Mouse (Mus musculus): ENCODE data around the gene Lyplal1.

Gene Lyplal1

DNA sequence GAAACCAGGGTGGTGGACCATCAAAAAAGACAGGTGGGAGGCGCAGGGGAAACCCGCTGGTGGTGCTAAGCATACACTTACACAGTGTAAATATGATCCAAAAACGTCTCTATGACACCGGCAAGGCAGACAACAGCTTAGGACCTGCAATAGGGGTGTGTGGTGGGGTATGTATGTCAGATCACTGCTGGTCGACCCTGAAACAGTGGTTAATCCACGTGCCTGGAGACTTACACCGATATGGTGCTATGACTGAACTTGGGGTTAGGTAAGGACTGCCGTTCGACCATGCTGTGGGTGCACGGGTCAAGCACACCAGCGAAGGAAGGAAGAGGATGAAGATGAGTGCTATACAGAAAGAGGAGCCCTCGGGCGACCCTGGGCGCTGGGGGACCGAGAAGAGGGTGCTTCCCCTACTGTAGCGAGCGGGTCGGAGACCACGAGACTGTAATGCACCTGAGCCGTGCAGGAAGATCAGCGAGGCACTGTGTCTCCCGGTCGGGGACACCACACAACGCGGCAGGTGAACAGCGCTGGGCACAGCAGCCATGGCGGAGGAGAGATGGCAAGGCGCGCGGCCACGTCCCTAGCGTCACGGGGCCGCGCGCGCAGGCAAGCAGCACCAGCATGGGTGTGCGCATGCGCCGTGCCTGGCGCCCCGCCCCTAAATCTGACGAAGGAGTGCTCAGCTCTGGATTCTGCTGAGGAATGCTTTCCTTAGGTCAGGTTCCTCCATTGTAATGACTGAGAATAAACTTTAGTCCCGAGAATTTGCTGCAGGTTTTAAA lies at the start of gene Lyplal1:
Lyplal1 (minus strand) TSS at position 610 of the 788 bp plus-strand sequence.
- DNase-seq (ENCODE audit: low spot score) = peak; percentile 53

DNA sequence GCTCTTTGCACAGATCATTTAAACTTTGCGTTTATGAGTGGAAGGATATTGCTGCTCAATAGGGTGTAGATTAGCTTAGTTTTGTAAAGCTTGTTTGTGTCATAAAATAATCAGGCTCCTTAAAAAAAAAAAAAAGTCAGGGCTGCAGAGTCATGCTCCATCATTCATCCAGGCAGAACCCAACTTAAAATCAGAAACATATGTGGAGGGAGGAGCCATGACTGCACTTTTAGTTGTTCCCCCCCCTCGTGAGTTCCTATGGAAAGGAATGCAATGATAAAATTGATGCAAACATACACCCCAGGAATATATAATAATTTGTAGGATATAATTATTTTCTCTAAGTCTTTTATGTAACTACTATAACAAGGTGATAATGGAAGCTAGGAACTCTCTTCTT lies 46.5 kb upstream of the Lyplal1 start:
- no peak for DNase-seq (ENCODE audit: low spot score)

DNA sequence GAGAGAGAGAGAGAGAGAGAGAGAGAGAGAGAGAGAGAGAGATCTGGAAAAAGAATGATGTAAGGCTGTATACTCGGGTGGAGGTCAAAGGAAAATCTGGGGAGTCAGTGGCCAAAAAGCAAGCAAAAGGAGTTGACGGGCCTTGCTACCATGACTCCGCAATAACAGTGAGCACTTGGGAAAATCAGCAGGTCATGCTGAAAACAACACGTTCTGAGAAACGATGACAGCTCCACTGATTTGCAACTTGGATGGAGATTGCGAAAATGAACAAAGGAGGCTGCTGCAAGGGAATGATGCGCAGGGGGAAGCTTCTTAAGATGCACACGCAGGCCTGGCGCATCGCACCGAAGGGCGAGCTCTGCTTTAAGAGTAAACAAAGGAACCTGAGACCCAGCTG lies 46.1 kb upstream of the Lyplal1 start:
- DNase-seq (ENCODE audit: low spot score) = no peak

DNA sequence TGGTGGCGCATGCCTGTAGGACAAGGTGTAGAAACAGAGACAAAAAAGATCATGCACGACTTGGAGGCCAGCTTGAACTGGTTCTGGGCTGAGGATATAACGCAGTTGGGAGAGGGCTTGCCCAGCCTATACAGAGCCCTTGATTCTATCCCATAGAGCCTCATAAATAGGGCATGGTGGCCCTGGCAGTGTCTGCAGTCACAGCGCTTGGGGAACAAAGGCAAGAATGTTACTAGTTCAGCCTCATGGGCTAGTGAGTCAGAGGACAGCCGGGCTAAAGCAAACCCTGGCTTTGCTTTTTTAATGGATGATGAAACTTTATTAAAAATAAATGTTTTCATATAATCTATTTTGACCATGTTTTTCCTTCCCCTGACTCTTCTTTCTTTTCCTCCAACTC lies 33.3 kb upstream of the Lyplal1 start:
- no peak for DNase-seq (ENCODE audit: low spot score)

DNA sequence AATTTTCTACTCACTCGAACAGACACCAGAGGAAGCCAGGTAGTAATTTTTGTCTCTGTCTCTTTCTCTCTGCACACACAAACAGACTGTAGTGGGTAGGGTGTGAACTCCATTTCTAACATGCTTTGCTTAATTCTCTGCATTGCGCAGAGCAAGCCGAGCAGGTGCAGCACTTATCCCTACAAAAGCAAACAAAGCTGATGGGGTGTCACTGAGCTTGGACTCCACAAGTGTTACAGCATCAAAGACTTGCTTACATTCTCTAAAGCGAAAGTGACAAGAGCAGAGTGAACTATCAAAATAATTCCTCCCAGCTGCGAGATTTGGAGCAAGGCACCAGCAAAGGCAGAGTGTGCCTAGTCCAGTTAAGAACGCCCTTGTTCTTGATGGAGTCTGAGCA lies 28.3 kb upstream of the Lyplal1 start:
- no peak for DNase-seq (ENCODE audit: low spot score)

DNA sequence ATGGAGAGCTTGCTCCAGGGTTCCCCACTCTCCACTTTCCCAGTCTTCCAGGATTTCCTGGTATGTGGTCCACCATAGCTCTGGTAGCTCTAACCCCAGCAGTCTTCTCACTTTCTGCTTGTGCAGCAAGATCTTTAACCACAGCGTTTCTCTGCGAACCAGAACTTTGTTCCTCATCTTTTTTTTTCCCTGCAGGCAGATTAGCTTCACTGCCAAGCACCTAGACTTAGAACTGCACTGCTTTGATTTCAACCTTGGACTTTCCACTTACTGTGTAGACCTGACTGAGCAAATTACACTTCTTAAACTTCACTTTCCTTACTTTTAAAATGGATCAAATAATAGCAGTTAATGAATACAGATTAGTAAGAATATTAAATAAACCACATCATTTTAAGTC lies 23.1 kb upstream of the Lyplal1 start:
- no peak for DNase-seq (ENCODE audit: low spot score)

DNA sequence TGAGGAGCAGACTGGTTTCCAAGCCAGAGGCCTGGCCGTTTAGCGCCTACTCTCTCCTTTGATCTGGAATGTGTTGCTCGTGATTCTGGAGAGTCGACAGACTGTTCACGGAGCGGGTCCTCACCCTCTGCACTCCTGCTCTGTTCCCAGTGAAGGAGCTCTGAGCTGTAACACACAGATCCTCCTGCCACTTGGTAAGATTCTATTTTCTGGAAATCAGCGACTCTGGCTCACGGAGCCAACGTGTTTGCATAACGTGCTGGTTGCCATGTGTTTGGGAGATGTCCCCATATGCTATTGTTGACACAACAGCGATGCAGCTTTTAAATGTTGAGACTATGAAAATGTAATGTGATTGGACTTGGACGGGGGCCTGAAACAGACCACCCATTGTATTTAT lies 20.8 kb upstream of the Lyplal1 start:
- DNase-seq (ENCODE audit: low spot score) = no peak

DNA sequence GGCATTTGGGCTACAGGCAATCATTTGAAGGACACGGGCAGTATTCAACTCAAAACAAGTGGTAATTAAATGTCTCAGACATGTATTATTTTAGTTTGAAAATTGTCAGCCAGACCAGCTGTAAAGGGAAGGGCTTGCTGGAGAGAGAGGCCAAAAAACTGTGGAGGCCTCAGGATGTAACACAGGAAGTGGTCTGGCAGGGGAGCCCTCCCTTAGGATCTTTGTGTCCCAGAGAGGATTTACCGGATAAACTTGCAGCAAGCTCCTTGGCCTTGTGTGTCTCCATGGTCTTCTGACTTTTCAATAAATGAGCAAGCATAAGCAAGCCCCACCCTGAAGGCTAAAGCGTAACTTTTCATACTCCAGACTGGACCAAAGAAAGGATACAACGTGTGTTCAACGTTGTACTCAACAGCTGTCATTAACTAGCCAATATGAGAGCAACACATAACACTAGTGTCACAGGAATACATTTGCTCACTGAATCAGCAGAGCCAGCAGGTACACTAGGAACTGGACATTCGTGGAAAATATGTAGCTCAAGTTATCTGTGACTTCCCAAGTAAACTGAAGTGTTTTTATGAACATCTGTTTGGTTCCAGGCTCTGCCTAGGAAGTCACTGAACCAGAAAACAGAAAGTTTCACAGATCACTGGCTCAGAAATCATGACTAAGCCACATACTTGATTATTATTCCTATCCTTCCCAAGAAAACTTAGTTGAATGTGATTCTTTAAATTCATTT lies 19.7 kb upstream of the Lyplal1 start:
- DNase-seq (ENCODE audit: low spot score) = no peak

DNA sequence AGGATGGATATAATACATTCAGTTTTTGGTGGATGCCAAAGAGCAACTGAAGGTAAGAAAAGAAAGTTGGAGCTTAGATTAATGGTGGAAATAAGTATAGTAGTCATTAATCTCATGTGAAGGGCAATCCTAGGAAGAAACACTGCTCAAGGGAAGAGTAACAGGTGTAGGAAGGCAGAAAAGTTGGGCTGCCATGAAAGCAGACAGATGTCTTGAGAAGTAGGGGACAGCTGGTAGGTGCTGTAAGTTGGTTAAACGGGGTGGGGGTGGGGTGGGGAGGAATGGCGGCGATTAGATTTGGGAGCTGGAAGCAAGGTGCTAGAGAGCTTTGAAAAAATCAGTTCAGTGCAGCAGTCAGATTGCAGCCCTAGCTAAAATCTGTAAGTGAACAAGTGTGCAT lies 14.4 kb upstream of the Lyplal1 start:
- DNase-seq (ENCODE audit: low spot score) = no peak

DNA sequence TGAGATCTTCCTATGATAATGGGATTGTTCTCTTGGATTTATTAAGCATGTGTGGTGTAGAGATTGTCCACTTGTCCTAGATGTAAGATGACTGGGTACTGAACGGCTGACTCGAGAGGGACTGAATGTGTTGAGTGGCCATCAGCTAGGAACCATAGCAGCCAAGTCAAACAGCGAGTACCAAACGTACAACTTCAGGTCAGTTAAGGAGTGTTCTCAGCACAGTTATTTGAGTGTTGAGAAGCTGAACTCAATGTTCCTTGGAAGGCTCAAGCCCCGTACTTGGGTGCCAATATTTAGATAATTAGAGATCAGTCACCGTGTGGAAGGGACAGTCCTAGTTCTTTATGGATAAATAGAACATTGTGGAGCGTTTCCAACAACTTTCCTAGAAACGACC lies 11.8 kb upstream of the Lyplal1 start:
- no peak for DNase-seq (ENCODE audit: low spot score)

DNA sequence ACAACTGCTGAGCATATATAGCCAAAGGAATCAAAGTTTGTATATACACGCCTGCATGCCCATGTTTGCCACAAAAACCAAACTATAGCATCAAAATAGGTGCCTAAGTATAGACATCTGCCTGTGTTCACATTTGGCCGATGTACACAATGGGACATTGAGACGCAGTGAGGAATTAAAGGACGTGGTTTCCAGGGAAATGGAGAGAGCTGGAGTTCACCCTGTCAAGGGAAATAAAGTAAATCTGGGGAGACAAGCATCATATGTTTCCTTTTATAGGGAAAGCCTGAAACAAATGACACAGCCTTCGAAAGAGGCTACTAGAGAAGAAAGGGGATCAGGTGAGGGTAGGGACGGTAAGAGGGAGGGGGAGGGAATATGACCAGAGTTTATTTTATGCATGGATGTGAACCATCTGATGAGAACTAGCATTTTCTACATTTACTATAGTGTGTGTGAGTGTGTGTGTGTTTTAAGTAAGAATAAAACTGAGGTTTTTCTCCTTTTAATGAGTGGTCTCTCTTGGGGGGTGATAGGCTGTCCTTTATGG lies 9.3 kb upstream of the Lyplal1 start:
- no peak for DNase-seq (ENCODE audit: low spot score)

DNA sequence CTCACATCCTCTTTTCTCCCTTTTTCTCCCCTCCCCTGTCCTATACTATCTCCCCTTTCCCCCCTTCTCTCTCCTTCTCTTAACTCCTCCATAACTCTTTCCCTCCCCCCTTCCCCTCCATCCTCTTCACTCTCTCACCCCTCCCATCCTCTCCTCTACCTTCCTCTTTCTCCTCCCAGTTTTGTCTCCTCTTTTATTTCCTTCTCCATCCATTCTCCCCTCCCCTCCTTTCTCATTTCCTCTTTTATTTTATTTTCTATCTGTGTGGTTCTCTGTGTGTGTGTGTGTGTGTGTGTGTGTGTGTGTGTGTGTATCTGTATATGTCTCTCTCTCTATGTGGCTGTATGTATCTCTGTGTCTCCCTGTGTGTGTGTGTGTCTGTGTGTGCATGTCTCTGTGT lies 6.6 kb upstream of the Lyplal1 start:
- no peak for DNase-seq (ENCODE audit: low spot score)

DNA sequence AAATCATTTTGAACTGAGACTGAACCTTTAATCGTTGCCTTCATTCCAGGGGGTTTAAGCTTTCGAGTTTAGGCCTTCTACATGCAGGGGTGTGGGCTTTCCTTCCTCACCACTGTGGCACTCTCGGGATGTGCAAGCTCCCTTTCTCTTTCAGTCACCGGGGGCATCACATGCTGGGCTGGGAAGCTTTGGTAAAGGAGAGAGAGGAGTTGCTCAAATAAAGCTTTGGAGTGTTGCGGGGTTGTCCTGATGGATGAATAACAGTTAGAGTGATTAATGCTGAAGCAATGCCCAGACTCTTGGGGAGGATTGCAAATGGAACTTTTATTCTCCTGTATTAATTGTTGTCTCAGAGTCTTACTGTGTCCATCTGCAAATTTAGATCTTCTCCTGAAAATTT lies 2.7 kb upstream of the Lyplal1 start:
- no peak for DNase-seq (ENCODE audit: low spot score)

DNA sequence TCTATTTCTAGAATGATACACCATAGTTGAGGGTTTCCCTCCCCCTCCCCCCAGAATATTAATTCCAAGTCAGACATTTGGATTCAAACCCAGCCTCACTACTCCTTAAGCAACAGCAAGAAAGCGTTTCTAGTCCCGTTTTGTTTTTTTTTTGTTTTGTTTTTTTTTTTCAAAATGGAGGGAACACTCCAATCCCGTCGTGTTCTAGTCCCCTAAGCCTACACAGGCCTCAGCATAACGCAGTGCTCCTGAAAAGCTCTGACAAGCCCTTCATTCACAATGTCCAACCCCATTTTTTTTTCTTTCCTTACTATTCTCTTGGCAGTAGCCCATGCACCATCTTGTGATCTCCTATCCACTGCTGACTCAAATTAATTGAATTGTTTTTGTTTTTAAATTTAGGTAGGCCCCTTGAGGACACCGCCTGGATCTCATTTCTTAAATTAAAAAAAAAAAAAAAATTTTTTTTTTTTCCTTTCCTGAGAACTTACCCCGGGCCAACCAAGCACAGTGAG lies 967 bp downstream of the Lyplal1 start:
- DNase-seq (ENCODE audit: low spot score) = no peak

DNA sequence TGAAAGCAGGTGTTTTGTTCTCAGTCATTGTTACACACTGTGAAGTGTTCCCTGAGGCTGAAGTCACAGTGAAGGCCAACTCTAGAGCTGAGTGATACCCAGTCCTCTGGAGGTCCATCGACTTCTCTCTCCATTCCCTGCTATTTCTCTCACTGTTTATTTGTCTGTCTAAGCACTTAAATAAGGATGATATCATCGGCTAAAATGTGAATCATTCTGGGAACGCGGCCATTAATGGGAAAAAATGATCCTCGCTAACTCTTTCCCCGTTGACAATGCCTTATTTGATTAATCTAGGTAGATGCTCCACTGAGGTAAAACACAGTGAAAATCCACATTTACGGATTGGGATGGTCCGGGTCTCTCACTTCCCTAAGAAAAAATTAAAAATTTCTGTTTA lies 14.8 kb downstream of the Lyplal1 start:
- no peak for DNase-seq (ENCODE audit: low spot score)

DNA sequence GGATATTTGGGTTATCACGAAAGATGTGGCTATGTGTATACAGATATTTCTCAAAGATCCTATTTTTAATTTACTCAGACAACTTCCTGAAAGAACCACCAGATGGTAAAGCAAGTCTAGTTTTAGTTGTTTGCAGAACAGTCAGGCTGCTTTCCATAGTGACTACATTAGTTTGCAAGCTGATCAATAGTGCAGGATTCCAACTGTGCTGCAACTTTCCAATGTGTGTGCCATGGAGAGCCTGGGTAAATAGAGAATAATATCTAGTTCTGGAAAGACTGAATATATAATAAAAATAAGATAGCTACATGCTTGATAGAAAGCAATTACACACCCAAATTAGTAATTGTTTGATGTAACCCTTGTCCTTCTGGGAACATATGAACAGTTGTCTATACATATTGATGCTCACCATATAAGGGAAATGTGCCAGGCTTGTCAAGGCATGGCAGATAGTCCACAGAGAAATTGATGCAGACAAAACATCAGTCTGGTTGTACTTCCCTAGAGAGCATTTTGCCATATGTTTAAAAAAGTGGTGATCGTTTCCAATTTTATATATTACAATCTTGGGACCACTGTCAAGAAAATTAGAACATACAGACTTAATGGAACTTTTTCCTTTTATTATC lies 50.7 kb downstream of the Lyplal1 start:
- DNase-seq (ENCODE audit: low spot score) = no peak

DNA sequence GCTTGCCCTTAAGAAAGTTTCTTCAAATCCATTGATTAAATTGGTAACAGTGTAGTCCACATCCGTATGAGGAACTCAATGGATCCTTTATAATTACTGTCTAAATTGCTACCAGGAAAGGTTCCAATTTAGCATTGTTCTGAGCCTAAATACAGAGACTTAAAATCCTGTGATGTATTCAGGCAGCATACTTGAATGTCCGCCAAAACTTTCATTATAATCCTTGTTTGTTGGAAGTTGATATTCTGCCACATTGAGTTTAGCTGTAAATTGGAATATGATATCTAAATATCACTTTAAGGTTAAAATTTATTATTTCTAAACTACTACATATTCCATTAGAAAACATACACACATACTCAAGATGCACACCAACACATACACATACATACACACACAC lies 57.1 kb downstream of the Lyplal1 start:
- no peak for DNase-seq (ENCODE audit: low spot score)

DNA sequence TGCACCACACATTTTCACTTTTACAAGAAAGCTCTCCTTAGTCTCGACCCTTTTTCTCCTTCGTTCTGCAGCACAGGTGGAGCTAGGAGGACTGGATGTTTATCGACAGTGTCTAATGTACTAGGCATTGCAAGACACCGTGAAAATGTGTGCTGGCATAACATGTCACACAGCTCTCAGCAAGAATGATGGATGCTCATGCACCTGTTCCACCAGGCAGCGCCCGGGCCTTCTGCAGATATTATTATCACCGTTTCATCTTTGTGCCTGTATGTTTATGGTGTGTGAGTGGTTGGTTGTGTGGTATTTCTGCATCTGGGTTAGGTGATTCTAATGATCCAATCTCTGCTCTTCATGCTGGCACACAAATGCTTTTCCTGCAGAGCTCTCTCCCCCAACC lies 62.9 kb downstream of the Lyplal1 start:
- DNase-seq (ENCODE audit: low spot score) = no peak

DNA sequence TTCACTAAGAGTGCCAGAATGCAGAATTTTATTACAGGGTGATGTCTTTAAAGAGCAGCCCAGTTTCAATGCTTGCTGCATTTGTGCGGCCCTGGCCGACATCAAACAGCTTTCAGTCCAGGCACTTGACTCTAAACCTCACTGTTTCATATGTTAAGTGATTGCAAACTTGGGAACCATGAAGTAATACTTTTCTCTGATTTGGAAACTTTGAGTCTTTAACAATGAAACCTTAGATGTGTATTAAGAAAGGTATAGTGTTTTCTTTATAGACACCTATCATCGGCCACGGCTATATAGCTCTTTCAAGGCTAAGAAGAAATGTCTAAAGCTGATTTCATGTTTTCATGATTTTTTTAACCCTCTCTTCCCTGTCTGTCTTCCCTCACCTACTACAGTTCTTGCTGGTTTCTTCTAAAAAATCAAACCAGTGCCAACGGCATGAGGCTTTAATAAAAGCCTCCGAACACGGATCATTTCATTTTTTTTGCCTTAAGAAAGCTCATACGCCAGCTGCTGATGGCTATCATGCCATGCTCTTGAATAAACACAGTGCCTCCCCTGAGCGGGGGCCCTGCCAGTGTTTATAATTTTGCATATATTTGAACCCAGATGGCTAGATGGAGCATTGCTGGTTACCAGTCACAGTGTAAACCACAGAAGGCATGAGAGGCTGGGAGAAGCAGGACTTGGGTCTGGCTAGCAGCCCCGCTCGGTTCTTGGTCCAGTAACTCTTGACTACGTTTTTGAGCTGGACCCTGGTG lies 63.6 kb downstream of the Lyplal1 start:
- DNase-seq (ENCODE audit: low spot score) = no peak

DNA sequence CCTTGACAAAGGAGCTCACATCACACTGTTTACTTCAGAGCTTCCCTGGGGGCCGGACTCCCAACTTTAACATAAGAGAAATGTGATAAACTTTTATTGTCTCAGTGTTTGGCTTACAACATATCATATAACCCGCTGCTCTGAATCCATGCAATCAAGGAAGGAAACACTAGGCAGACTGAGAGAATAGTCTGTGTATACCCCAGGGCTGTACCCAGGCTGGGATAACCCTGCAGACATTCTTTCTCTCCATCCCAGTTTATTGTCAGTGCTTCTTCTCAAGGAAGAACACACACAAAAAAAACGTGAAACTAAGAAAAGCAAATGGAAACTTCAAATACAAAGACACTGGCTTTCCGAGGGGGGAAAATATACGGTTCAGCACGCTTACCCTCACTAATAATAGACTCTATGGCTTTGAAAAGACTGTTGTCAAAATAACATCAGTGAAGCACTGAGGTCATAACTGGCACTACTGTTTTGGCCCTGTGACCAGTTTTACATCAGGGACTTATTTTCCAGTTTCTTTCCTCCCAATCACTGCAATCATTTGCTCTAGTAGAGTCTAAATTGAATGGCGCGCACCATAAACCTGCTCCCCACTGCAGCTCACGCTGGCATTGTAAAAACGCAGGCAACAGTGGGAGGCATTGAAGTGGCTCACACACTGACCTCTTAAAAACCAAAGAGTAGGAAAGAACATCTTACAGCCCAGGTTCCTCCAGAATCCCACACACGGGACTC lies 73.2 kb downstream of the Lyplal1 start:
- DNase-seq (ENCODE audit: low spot score) = no peak

DNA sequence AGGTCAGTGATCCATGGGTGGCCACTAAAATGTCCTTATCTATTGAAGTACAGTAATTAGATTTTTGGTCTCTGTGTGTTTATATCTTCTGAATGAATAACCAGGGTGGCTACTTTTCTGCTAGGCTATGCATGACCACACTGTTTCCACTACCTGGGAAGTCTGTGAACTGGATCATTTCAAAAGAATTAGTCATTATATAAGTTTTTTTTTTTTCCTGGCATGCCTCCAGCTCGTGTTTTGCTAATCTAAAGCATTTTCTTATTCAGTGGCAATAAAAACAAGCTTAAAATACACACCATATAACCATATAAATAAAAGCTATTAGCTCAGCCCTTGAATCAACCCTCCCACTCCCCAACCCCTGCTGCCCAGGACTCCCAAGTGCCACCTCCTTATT lies 75.3 kb downstream of the Lyplal1 start:
- no peak for DNase-seq (ENCODE audit: low spot score)

Data from T-cell, adult 2 months (primary cell).